8 mouse cellular contexts compared by ENCODE assay signal in genomic region chr1:13425601-13426327, GRCm38 (mm10).
A peak's percentile ranks its signal among the peaks of the same experiment; 100 is the strongest.
DNase-seq lines count a peak whose midpoint lies in the region; ATAC-seq and TF ChIP-seq lines count a peak whose summit lies in the region.

No protein-coding gene starts in this region.

- peak overlapping the region; percentile 66 for H3K4me2 ChIP-seq in lung, embryonic 15.5 days
- peak overlapping the region; percentile 57 for H3K4me2 ChIP-seq in embryonic facial prominence, embryonic 14.5 days (ENCODE audit: low read depth, low read length)
- H3K4me2 ChIP-seq in limb, embryonic 12.5 days: peak overlapping the region; percentile 60

- no peaks in the 10 kb centered on the region for H3K27me3 ChIP-seq in lung, embryonic 15.5 days
- H3K27me3 ChIP-seq in embryonic facial prominence, embryonic 14.5 days (replicated peaks; ENCODE audit: control insufficient read depth, insufficient read depth, low read length): no peaks in the 10 kb centered on the region
- no peaks in the 10 kb centered on the region for H3K27me3 ChIP-seq in limb, embryonic 12.5 days

- DNase-seq in lung, adult 2 months: no peak
- peak; percentile 53 for DNase-seq in embryonic facial prominence, embryonic 14.5 days (ENCODE audit: low spot score)
- DNase-seq in retina, postnatal 1 day: peak; percentile 5
- DNase-seq in right cerebral cortex, adult 18-20 months: no peak
- no peak for DNase-seq in lung, postnatal 10 days

- H3K4me1 ChIP-seq in lung, embryonic 15.5 days: peaks cover 17% of the 10 kb centered on the region
- H3K4me1 ChIP-seq in lung, adult 2 months (ENCODE audit: control insufficient read depth, insufficient read depth, low read length): no peaks in the 10 kb centered on the region; the same call in 1 of the 2 replicates
- H3K4me1 ChIP-seq in embryonic facial prominence, embryonic 14.5 days (ENCODE audit: control insufficient read depth, insufficient read depth, low read length): peaks cover 13% of the 10 kb centered on the region; the same call in 1 of the 2 replicates
- H3K4me1 ChIP-seq in limb, embryonic 12.5 days (replicated peaks): peaks cover 2% of the 10 kb centered on the region

- H3K9ac ChIP-seq in lung, embryonic 15.5 days: peak overlapping the region; percentile 47; the same call in 1 of the 2 replicates
- peak overlapping the region; percentile 53 for H3K9ac ChIP-seq in embryonic facial prominence, embryonic 14.5 days (ENCODE audit: low read depth, low read length)
- no peak overlapping the region for H3K9ac ChIP-seq in limb, embryonic 12.5 days (replicated peaks)

- H3K9me3 ChIP-seq in lung, embryonic 15.5 days: no peaks in the 10 kb centered on the region
- H3K9me3 ChIP-seq in embryonic facial prominence, embryonic 14.5 days (ENCODE audit: control insufficient read depth, low read length): no peaks in the 10 kb centered on the region
- H3K9me3 ChIP-seq in limb, embryonic 12.5 days: no peaks in the 10 kb centered on the region

- no peak for TF ChIP-seq CTCF in lung, adult 2 months (IDR thresholded peaks at IDR 0.05; ENCODE audit: insufficient read depth, low read length)

- WGBS in lung, embryonic 15.5 days: 22% methylated on average over 9 of the region's 9 CpGs
- 29% methylated on average over 9 of the region's 9 CpGs for WGBS in lung, adult 2 months
- WGBS in embryonic facial prominence, embryonic 14.5 days: 22% methylated on average over 9 of the region's 9 CpGs
- 28% methylated on average over 9 of the region's 9 CpGs for WGBS in limb, embryonic 12.5 days

- H3K36me3 ChIP-seq in lung, embryonic 15.5 days: no peaks in the 10 kb centered on the region
- no peaks in the 10 kb centered on the region for H3K36me3 ChIP-seq in embryonic facial prominence, embryonic 14.5 days (ENCODE audit: control insufficient read depth, insufficient read depth, low read length)
- no peaks in the 10 kb centered on the region for H3K36me3 ChIP-seq in limb, embryonic 12.5 days

- no peak for TF ChIP-seq POLR2A in lung, adult 2 months (IDR thresholded peaks at IDR 0.05; ENCODE audit: borderline replicate concordance, extremely low read depth, low read depth, low read length)

- ATAC-seq in lung, embryonic 15.5 days (ENCODE audit: borderline replicate concordance, extremely low read depth, low FRiP score, low TSS enrichment): no peak
- ATAC-seq in embryonic facial prominence, embryonic 14.5 days (ENCODE audit: low read depth): peak; percentile 10; the same call in 1 of the 2 replicates
- no peak for ATAC-seq in limb, embryonic 12.5 days (ENCODE audit: insufficient number of reproducible peaks, insufficient read depth, low FRiP score, low TSS enrichment, low read depth)
- no peak for ATAC-seq in monocyte, adult 5-6 weeks (replicated peaks; ENCODE audit: insufficient number of reproducible peaks, low FRiP score, low TSS enrichment, poor library complexity, severe bottlenecking)

- H3K27ac ChIP-seq in lung, embryonic 15.5 days: peak overlapping the region; percentile 78; the same call in 1 of the 2 replicates
- H3K27ac ChIP-seq in embryonic facial prominence, embryonic 14.5 days (replicated peaks; ENCODE audit: low read depth, low read length): peak overlapping the region; percentile 74; the same call in 1 of the 2 replicates
- H3K27ac ChIP-seq in limb, embryonic 12.5 days: no peak overlapping the region

- H3K4me3 ChIP-seq in lung, embryonic 15.5 days: peak overlapping the region; percentile 47
- no peak overlapping the region for H3K4me3 ChIP-seq in lung, adult 2 months (replicated peaks; ENCODE audit: extremely low read depth, low read depth, low read length)
- H3K4me3 ChIP-seq in embryonic facial prominence, embryonic 14.5 days (ENCODE audit: low read depth, low read length): peak overlapping the region; percentile 37
- H3K4me3 ChIP-seq in limb, embryonic 12.5 days (replicated peaks): peak overlapping the region; percentile 41

Comparison
In these comparisons a context has a peak if more than half of its experiments do, and no peak if none do; other contexts are left out.
1. DNase-seq: peak in embryonic facial prominence, embryonic 14.5 days (single experiment) and retina, postnatal 1 day (single experiment); none in lung, adult 2 months (single experiment), right cerebral cortex, adult 18-20 months (single experiment) and lung, postnatal 10 days (single experiment).
2. Peak in every context shown above with its lines, with median percentiles within 50 percentile points of each other: H3K4me2 ChIP-seq.